Mouse (Mus musculus) c-Kit-positive CD71-positive TER-119-positive erythroid progenitor cells, embryonic 14.5 days (primary cell): Measurements from ENCODE around the gene Sit1.

Experiments used
- DNase-seq: peaks from one replicate; pipeline ENCODE4 v3.0.0-alpha.2; 2013; ENCODE audit warnings: low spot score

Sit1 gene

DNA sequence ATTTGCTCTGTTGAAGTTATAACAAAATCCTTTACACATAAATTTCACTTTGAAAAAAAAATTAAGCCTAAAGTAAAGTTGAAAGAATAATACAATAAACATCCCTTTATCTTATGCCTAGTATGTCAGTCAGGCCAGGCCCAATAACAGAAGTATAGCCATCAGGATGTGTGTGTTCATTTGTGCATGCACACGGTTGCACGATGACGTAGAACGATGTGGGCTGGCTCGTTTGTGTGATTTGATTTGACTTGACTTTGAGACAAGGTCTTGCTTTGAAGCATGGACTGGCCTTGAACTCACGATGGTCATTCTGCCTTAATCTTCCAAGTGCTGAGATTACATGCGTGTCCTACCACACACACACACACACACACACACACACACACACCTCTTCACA lies 16.7 kb downstream of the Sit1 start:
- DNase-seq: no peak

DNA sequence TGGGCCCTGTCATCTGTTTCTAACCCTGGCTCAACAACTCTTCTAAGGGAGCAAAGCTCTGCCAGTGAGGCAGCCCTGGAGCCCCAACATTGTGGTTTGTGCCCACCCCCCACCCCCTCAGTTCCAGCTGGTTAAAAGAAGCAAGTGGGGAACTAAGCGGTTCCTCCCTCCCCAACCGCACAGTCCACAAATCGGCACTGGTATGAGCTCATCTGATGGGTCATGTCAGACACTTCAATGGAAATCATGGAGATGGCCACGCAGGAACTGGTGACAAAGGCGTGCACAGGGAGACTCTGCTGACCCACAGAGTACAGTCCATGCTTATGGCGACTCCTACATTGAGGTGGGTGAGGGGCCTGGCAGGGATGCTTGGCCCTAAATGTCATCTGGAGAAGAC lies 17.6 kb downstream of the Sit1 start:
- no peak for DNase-seq

DNA sequence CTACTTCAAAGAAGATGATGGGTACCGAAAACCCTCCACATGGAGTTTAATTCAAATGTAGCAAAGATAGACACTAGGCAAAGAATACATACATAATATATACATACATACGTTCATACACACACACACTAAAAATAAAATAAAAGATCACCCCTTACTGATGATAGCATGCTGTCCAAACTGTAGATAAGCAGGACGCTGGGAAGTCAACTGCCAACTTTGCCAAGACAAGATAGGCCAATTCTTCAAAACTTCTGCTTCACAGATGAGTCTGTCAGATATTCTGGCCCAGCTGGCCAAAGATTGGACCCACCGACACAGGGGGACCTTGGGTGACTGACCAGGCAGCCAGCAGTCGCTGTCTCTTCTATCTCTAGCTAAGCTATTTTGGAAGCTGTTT lies 20.4 kb downstream of the Sit1 start:
- DNase-seq: no peak

DNA sequence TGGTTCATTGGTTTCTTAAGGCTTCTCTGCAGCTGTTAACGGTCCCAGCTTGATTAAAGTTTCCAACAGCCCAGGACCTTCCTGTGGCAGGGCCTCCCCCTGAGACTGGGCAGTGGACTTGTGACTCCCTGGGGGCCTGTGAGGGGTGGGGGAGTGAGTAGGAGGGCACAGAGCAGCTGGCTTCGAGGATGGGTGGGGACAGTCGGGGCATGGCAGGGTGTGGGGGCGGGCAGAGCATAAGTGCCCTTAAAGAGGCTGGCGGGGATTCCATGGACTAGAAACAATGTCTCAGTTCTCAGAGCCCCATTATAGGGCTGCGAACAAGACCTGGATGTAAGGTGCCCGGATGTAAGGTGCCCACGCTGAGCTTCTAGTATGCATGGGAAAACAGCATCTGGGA lies 26.4 kb downstream of the Sit1 start:
- no peak for DNase-seq

DNA sequence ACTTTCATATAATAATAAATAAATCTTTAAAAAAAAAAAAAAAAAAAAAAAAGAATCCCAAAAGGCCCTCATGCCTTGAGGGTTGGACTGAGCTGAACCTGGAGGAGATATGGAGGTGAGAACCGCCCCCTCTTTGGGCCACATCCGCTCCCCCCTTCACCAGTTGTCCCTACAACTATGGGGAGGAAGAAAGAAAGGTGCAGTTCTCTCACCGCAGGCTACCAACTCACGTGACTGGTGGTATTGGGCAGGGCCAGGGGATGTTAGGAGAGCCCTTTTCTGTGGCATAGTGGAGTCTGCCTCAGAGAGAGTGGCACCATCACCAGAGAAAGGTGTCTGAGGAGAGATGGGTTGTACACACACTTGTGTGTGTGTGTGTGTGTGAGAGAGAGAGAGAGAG lies 27.1 kb downstream of the Sit1 start:
- no peak for DNase-seq

DNA sequence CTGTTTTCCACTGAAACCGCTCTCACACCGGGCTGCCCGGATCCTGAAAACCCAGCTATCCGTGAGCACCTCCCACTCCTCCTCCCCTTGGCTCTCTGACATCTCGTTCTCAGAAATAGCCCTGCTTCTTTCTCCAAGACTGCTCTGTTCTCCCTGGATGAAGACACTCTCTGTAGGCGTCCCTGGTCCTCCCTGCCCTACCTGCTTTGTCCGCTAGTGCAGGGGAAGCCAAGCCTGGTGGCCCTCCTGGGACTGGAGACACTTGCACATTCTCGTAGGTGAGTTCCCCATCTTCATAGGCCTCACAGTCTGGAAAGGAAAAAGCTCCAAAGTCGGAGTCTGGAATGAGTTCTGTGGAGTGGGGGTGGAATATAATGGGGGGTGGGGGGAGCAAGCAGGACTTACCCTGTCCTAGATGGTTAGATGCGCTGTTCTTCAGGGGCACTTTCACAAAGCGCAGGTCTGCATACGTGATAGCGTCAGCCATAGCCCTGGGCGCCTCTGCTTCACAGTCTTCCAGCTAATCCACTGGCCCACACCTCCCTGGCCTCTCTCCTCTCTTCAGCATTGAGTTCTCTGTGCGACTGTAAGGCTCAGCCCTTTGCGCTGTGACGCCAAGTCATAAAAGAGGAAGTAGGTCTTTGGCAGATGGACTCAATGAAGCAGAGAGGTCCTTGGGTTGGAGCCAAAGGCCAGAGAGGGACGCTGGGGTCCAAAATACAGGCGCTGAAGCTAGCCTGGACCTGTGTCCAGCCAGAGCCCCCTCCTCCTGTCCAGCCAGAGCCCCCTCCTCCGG lies 29.3 kb downstream of the Sit1 start, which contains the start of gene Cd72:
TSS of gene Cd72 (minus strand) at position 588 of the 796 bp plus-strand sequence.
- DNase-seq: no peak

DNA sequence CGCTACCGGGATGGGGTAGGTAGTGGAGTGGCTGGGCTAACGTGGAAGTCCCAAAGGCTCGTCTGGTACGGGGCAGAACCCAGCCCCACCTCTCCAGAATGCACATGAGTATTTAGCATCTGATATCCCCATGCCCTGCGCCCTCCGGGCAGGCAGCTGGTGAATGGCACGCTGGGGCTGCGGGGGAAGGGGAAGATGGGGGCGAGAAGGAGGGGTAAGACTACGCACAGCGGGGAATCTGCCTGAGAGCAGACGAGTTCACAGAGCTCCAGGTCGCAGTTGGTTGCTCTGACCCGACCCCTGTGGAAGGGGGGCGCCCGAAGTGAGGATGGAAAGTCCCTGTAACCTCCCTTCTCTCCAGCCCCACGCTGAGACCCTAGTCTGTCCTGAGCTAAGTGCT lies 30.1 kb downstream of the Sit1 start:
- no peak for DNase-seq

DNA sequence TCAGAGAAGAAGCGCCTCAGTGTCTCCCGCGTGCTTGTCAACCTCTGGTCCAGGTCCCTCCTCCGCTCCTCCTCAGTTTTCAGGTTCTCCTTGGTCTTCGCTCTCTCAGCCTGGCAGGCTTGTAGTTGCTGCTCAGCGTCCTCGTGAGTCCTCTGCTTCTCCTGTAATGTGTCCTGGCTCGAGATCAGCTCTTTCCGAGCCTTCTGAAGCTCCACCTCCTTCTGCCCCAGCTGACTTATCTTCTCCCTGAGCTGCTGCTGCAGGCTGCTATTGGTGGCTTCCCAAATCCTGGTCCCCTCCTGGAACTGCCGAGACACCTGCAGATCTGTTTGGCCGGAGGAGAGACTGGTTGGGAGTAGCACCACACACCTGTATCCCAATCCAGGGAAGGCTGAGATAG lies 31.2 kb downstream of the Sit1 start:
- no peak for DNase-seq

DNA sequence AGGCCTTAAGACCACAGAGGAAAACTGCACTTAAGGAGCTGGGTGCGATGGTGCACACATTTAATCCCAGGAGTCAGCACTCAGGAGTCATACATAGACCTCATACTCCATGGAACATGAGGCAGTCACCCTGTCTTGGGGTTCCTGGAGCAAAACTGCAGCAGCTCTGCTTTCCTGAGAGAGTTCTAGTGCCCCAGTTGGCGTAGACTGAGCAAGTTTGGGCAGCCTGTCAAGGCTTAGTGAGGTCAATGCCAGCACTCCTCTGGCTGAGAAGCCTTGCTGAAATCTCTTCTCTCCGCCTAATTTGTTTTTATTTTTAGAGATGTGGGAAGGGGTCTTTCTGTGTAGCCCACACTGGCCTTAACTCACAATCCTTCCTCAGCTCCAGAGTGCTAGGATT lies 35.0 kb downstream of the Sit1 start:
- no peak for DNase-seq

DNA sequence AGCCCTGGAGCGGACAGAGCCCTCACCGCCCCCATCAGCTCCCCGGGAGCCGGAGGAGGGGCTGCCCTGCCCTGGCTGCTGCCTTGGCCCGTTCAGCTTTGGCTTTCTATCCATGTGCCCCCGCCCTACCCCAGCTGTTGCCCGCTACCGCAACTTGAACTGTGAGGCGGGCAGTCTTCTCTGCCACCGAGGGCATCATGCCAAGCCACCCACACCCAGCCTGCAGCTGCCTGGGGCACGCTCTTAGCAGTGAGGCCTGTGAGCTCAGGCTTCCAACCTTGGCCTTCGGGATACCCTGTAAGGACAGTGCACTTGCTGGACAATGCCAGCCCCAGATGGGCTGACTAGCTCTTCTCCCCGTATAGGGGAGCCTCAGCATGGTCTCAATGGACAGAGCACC lies 36.3 kb downstream of the Sit1 start:
- no peak for DNase-seq

DNA sequence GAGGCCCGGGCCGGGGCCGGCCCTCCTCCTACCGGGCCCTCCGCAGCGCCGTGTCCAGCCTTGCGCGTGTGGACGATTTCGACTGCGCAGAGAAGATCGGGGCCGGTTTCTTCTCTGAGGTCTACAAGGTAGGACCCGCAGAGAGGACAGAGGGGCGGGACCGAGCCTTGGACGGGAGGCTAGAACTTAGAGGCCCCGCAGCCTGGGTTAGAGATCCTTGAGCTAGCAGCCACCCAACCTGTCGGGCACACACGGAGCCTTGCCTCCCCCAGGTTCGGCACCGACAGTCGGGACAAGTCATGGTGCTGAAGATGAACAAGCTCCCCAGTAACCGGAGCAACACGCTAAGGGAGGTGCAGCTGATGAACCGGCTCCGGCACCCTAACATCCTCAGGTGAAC lies 40.0 kb downstream of the Sit1 start:
- no peak for DNase-seq

DNA sequence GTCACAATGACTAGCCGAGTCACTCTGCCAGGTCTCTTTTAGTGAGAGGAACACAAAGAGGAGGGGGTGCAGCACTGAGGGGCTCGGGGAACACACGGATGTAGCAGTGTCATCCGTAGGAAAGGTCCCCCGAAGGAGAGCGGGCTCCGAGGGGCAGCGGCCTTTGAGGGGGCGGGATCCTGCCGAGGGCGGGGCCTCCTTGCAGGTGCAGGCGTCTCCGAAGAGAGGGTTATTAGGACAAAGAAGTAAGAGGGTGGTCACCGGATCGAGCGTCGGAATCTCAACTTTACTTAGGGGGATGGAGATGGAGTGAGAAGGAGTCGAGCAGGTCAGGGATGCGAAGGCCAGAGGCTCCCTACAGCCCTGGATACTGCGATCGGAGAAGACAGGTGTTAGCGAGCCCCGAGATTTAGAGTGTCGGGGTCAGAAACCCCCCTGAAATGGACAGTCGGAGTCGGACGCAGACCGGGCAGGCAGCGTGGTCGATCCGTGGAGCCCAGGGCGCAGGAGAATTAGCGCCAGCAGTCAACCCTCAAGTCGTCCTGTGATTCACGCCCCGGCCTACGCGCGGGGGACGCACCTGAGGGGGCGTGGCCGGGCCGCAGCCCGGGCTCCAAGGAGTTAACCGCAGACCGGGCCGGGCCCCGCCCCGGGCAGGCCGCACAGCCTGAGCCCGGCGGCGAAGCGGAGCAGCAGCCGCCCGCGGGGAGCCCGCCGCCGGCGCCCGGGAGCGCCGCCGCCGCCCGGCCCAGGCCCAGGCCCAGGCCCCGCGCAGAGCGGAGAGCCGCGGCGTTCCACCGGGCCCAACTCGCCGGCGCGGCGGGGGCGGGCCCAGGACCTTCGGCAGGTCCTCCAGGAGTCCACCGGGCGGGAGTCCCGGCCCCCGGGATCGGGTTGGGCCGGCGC lies 40.8 kb downstream of the Sit1 start:
- DNase-seq: peak; percentile 64

DNA sequence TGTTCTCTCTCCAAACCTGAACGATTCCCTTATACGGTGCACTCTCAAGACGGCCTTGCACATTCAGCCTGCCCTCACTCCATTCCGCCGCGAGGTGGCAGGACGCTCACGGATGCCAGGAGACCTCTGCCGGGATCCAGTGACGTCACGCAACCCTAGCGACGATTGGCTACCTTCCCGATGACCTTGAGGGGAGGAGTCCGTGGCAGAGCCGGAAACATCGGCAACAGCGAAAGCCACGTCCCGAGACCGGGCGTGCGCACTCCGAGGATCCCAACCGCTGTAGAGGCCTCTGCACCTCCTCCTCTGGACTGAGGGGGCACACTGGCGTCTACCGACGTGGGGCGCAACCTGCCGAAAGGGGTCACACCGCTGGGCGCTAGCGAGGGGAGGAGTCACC lies 41.5 kb downstream of the Sit1 start:
- peak; percentile 99 for DNase-seq

DNA sequence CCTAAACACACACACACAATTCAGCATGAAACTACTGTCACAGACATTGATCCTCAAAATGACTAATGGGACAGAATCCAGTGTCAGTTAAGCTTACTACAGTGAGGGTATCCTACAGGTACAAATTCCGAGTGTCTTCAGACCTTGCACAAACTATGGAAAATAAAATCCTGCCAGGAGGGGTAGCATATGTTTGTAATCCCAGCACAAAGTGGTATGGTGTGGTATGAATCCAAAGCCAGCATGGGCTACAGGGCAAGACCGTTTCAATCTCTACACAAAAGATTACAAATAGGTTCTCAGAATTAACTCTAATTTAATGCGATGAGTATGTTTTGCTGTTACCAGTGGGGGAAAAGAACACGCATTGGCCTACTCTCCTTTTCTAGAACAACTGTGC lies 41.9 kb downstream of the Sit1 start, which contains the start of gene Tesk1:
TSS of gene Tesk1 (plus strand) at position 301 of the 400 bp plus-strand sequence.
- no peak for DNase-seq

DNA sequence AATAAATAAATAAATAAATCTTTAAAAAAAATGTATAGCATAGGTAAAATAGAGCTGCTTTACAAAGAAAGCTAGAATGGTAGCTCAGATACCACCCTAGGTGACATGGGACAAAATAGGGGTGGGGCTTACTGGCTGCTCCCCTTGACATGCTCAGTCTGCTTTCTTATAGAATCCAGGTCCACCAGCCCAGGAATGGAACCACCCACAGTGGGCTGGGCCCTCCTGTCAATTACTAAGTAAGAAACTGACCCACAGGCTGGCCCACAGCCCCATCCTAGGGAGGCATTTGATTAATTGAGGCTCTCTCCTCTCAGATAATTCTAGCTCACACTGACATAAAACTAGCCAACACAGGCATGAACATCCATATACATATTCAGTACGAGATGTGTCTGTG lies 50.7 kb downstream of the Sit1 start:
- peak; percentile 57 for DNase-seq
